Mouse (Mus musculus): ENCODE data around the gene Chic2. TPM values are rescaled to one million over a fixed set of nuclear protein-coding genes. Genes with fewer than 3 reads are reported as not detected.

Chic2 gene
- polyA plus RNA-seq, 1 experiment from 2014 or later = 30.3 TPM

DNA sequence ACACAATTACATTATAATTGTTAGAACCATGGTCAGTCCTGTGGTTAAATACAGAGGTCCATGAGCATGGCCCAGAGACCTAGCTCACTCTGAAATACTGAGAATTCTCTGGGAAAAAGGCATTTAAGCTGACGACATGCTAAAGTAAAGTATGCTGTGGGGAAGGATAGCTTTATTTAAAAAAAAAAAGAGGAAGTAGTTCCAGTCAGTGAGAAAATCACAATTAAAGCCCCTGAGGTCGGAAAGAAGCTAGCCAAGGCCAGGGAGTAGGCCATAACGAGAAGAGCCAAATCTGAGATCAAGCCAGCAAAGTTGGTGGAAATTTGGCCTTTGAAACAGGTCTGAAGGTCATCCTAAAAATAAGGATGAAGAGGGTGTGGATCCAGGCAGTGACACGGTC, 6.5 kb upstream of the Chic2 start:
- no peaks in the 10 kb centered on the region for H3K36me3 ChIP-seq (replicated peaks)
- no peak overlapping the region for H3K4me2 ChIP-seq
- no peak overlapping the region for H3K27ac ChIP-seq
- peaks cover 27% of the 10 kb centered on the region for H3K27me3 ChIP-seq (replicated peaks)
- no peaks in the 10 kb centered on the region for H3K4me1 ChIP-seq
- WGBS = 71% methylated on average over 4 of the region's 4 CpGs
- H3K9ac ChIP-seq = no peak overlapping the region
- ATAC-seq (replicated peaks) = no peak
- no peak overlapping the region for H3K4me3 ChIP-seq
- no peaks in the 10 kb centered on the region for H3K9me3 ChIP-seq

DNA sequence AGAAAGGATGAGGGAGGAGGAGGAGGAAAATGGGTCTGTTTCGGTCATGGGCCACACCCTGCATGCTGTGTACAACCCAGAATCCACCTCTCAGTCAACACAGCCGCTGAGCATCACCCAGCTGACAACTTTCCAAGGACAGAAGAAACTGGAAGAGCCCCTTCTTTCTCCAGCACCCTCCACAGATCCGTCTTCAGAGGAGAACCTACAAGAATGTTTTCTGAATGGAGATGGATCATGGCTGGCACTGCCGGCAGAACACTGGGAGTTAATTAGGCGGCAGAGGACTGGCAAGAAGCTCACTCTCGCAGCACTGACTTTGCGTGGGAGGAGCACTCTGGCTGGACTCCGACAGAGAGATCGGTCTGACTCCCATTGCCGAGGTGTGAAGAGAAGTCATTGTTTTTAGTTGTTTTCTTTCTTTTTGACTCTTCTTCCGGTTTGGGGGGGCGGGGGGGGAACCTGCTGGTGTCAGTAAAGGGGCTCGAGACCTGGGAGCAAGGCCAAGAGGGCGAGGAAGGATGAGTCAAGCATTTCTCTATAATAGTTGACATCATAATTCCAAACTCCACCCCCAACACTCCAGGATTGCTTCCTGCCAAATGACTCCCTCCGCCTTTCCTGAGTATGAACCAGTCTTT, 2.2 kb upstream of the Chic2 start:
- 53% methylated on average over 15 of the region's 15 CpGs for WGBS
- Histone ChIP-seq H3K36me3 (replicated peaks) (no peaks in the 10 kb centered on the region), H3K4me2 (no peak overlapping the region), H3K9ac (no peak overlapping the region), H3K27ac (no peak overlapping the region), H3K4me3 (no peak overlapping the region), H3K9me3 (no peaks in the 10 kb centered on the region), H3K27me3 (replicated peaks) (peaks cover 16% of the 10 kb centered on the region; the same call in 1 of the 2 replicates), H3K4me1 (peaks cover 18% of the 10 kb centered on the region)
- no peak for ATAC-seq (replicated peaks)

DNA sequence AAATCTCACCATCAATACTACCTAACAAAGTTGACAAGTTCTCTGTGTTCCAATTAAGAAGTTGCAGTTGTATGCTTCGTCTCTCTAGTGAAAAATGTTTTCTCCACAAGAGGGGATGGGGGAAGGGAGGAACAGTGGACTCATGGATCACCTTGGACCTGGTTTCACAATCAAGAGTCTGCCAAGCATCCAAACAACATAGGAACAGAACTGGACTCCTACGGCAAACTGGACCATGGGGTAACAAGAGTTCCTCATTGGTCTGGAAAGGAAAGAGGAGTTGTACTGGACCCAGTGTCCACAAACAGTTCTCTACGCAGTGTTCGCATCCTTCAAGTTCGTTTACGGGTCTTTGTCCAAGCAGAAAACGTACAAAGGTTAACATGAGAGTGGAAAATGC, 797 bp upstream of the Chic2 start:
- H3K9me3 ChIP-seq = no peaks in the 10 kb centered on the region
- H3K27ac ChIP-seq = no peak overlapping the region
- no peak overlapping the region for H3K4me2 ChIP-seq
- no peaks in the 10 kb centered on the region for H3K36me3 ChIP-seq (replicated peaks)
- no peak for ATAC-seq (replicated peaks)
- peaks cover 16% of the 10 kb centered on the region; the same call in 1 of the 2 replicates for H3K27me3 ChIP-seq (replicated peaks)
- 89% methylated on average over 7 of the region's 7 CpGs for WGBS
- H3K4me1 ChIP-seq = peaks cover 18% of the 10 kb centered on the region
- no peak overlapping the region for H3K4me3 ChIP-seq
- H3K9ac ChIP-seq = no peak overlapping the region

DNA sequence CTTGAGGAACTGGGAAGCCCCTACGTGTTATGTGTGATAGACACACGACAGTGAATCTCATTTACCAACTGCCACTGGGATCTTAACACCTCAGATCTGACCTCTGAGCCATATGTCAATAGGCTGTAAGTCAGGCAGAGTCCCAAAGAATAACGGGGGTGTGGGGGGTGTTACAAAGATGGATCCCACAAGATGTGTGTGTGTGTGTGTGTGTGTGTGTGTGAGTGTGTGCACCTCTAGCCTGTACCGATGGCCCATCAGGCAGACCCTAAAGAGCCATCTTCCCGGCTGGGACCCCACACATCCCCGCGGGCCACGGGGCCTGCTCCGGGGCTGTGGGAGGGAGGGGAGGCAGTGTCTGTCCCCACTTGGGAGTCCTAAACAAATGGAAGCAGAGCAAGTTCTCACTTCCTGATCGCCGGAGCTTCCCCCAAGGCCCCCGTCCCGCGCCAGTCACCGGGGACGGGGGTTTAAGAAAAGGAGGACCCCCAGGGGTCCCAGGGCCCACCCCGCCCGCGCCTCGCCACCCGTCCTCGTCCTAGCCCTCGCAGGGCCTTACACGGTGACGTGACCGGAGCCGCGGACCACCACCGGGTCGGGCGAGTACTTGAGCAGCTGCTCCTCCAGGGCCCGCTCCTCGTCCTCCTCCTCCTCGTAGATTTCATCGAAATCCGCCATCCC, 813 bp downstream of the Chic2 start:
- H3K27me3 ChIP-seq (replicated peaks) = peaks cover 12% of the 10 kb centered on the region; the same call in 1 of the 2 replicates
- no peaks in the 10 kb centered on the region for H3K36me3 ChIP-seq (replicated peaks)
- WGBS = under 1% methylated on average over 36 of the region's 36 CpGs
- H3K4me2 ChIP-seq = peak overlapping the region; percentile 78
- H3K27ac ChIP-seq = peak overlapping the region; percentile 85
- H3K4me3 ChIP-seq = peak overlapping the region; percentile 80
- H3K9ac ChIP-seq = peak overlapping the region; percentile 90
- H3K9me3 ChIP-seq = no peaks in the 10 kb centered on the region
- ATAC-seq (replicated peaks) = peak; percentile 88
- H3K4me1 ChIP-seq = peaks cover 18% of the 10 kb centered on the region

DNA sequence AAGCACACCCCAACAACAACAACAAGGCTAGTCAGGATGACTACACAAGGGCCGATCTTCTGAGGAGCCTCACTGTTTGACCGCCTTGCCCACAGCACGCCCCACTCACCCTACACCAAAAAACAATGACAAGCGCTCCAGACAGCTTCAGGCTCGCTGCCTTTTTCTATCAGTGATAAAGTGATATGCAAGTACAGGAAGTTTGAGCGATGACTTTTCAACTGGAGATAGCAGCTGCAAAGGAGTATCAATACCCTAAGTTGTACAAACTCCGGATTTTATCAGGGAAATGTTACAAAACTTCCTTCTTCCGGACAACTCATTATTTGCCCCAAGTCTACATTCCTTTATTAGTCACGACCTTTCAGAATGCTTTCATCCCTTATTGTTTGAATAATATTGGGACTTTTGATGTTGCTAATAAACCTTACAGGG, 1.5 kb downstream of the Chic2 start:
- Histone ChIP-seq H3K27ac (no peak overlapping the region), H3K27me3 (replicated peaks) (peaks cover 6% of the 10 kb centered on the region; the same call in 1 of the 2 replicates), H3K9ac (peak overlapping the region; percentile 90), H3K4me3 (peak overlapping the region; percentile 80), H3K36me3 (replicated peaks) (no peaks in the 10 kb centered on the region), H3K4me1 (peaks cover 18% of the 10 kb centered on the region), H3K4me2 (peak overlapping the region; percentile 78), H3K9me3 (no peaks in the 10 kb centered on the region)
- ATAC-seq (replicated peaks) = no peak
- 53% methylated on average over 9 of the region's 9 CpGs for WGBS

DNA sequence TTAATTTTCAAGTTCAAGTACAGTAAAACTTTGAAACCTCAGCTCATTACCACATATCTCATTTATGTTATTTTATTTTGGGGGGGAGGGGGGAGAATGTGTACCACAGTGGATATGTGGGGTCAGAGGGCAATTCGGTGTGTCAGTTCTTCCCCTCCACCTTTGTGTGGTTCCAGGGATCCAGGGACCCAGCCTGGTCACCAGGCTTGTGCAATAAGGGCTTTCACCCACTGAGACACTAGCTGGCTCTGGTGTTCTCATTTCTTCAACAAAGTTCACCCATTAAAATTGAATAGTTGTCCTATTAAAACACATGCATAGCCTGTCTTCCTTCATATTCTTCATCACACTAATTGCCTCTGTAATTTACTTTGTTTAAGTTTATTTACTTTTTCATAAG, 5.3 kb downstream of the Chic2 start:
- no peak overlapping the region for H3K27ac ChIP-seq
- H3K9ac ChIP-seq = no peak overlapping the region
- peaks cover 18% of the 10 kb centered on the region for H3K4me1 ChIP-seq
- WGBS = 86% methylated on average over 1 of the region's 1 CpGs
- no peak for ATAC-seq (replicated peaks)
- no peak overlapping the region for H3K4me2 ChIP-seq
- H3K9me3 ChIP-seq = no peaks in the 10 kb centered on the region
- no peaks in the 10 kb centered on the region for H3K27me3 ChIP-seq (replicated peaks)
- H3K36me3 ChIP-seq (replicated peaks) = no peaks in the 10 kb centered on the region
- no peak overlapping the region for H3K4me3 ChIP-seq

DNA sequence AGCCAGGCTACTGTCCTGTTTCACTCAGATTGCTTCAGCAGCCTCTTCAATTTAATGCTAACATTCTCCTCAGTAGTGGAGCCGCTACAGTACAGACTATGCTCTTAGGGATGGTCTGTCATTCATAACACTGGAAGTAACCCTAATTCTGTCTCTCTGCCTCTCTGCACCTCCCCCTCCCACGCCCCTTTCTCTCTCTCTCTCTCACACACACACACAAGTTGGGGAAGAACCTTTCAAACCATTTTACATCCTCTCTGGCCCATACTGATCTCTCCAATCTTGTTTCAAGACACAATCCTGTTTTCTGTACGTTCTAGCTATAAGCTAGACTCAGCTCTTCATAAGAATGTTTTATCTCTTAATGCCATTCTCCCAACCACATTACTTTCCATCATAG, 9.1 kb downstream of the Chic2 start:
- WGBS = 86% methylated on average over 3 of the region's 3 CpGs
- Histone ChIP-seq H3K27ac (no peak overlapping the region), H3K4me1 (no peaks in the 10 kb centered on the region; the same call in 1 of the 2 replicates), H3K9me3 (no peaks in the 10 kb centered on the region), H3K27me3 (replicated peaks) (no peaks in the 10 kb centered on the region), H3K4me2 (no peak overlapping the region), H3K9ac (no peak overlapping the region), H3K36me3 (replicated peaks) (no peaks in the 10 kb centered on the region), H3K4me3 (no peak overlapping the region)
- no peak for ATAC-seq (replicated peaks)

DNA sequence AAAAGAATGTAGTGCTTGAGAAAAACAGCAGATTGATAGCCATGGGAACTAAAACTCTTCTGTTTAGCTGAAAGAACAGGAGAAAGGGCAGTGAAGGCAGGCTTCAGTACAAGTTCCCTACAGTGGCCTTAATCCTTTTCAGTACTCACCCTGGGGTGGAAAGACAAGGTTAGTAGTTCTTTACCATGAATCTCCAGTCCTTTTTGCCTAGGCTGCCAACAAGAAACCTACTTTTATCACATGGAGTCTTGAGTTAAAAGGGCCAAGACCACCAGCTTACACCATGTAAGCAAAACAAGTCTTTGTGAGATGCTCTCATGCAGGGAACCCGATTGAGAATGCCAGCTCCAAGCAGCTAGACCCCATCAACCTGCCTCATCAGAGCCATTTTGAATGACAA, 29.8 kb downstream of the Chic2 start:
- 39% methylated on average over 1 of the region's 1 CpGs for WGBS
- peaks cover 8% of the 10 kb centered on the region for H3K4me1 ChIP-seq
- H3K27ac ChIP-seq = no peak overlapping the region
- H3K4me3 ChIP-seq = no peak overlapping the region
- no peak overlapping the region for H3K4me2 ChIP-seq
- ATAC-seq (replicated peaks) = no peak
- H3K9me3 ChIP-seq = no peaks in the 10 kb centered on the region
- H3K9ac ChIP-seq = no peak overlapping the region
- H3K27me3 ChIP-seq (replicated peaks) = peaks cover 38% of the 10 kb centered on the region
- H3K36me3 ChIP-seq (replicated peaks) = no peaks in the 10 kb centered on the region

DNA sequence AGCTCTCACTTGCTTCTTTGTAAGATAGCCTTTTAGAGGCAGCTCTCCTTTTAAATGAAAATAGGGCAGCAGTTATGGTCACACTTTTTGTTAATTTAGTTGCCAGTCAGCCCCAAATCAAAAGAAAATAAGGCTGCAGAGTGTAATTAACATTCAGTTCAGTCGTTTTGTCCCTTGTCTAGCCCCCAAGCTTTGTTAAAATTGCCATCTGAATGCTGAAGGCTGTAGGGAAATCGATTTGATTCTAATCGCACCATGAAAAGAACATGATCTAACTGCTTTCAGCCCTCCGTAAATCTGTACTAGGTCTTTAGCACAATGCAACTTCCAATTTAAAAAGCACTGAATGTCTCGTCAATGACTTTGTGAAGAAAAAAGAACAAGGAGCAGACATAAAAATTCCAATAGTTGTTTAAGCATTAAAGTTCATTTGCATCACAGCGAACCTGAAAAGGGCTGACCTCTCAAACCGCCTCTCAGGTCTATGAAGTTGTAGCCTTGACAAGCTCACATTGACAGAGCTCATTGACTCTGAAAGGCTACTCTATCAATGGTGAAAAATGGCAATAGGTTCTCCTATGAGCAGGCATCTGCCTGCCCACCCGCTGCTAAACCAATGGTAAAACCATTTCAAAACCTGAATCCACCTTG, 31.7 kb downstream of the Chic2 start:
- peaks cover 8% of the 10 kb centered on the region for H3K4me1 ChIP-seq
- no peak overlapping the region for H3K4me3 ChIP-seq
- 0 out of 2 replicates have a peak, but pooled peaks cover 4% of the 10 kb centered on the region for H3K36me3 ChIP-seq (replicated peaks)
- H3K9me3 ChIP-seq = no peaks in the 10 kb centered on the region
- 0 out of 2 replicates have a peak overlapping the region, but pooled peaks have one; percentile 3 for H3K4me2 ChIP-seq
- no peak overlapping the region for H3K9ac ChIP-seq
- no peak overlapping the region for H3K27ac ChIP-seq
- no peak for ATAC-seq (replicated peaks)
- peaks cover 35% of the 10 kb centered on the region for H3K27me3 ChIP-seq (replicated peaks)
- 16% methylated on average over 8 of the region's 8 CpGs for WGBS

DNA sequence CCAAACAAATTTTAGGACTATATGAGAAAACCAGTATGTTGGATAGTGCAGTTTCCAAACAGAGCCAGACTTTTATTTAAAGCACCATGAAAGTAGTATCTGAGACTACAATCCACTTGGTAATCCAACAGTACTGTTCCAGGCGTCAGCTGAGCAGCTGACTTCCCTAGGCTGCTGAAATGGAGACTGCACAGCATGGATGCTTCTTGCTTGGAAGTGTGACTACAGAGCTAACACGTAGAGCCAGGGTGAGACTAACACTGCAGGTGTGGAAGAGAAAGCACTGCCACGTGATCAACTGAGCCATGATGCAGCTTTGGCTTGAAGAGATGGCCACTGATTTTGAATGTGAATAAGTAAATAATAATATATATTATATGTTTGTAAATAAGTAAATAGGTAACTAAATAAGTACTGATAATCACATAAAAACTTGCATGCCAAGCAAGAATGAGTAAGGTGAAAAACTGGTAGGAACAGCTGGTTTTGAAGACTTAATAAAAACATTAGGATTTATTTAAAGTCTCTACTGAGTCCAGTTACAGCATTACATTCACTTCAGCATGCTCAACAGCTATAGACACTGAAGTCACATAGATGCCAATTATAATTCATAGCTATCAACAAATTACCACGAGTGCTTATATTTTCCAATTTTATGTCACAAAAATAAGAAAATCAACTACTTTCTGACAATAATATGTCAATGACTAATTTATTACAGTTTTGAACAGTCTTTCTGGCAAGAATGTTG, 32.4 kb downstream of the Chic2 start:
- Histone ChIP-seq H3K9ac (no peak overlapping the region), H3K27ac (no peak overlapping the region), H3K9me3 (no peaks in the 10 kb centered on the region), H3K4me1 (peaks cover 8% of the 10 kb centered on the region), H3K27me3 (replicated peaks) (peaks cover 37% of the 10 kb centered on the region), H3K4me2 (no peak overlapping the region), H3K36me3 (replicated peaks) (0 out of 2 replicates have a peak, but pooled peaks cover 4% of the 10 kb centered on the region), H3K4me3 (no peak overlapping the region)
- WGBS = 38% methylated on average over 4 of the region's 4 CpGs
- no peak; the same call in 1 of the 2 replicates for ATAC-seq (replicated peaks)

DNA sequence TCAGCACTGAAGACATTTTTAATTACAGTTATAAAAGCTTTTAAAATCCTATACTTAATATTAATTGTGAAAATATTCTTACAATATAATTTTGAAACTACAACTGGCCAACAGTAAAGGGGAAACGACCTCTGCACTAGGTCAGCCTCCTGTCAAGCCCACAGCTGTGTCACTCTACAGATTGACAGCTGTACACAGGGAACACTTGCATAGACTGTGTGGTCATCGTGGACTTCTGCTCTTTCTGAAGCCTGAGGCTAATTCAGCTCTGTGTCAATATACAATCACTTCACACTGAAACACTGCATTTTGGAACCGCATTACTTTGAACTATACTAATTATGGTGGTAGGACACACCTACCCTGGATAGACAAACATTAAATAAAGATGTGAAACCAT, 39.8 kb downstream of the Chic2 start:
- ATAC-seq (replicated peaks) = no peak
- Histone ChIP-seq H3K4me1 (no peaks in the 10 kb centered on the region), H3K4me3 (no peak overlapping the region), H3K9me3 (no peaks in the 10 kb centered on the region), H3K9ac (no peak overlapping the region), H3K36me3 (replicated peaks) (peaks cover 12% of the 10 kb centered on the region), H3K4me2 (no peak overlapping the region), H3K27ac (no peak overlapping the region), H3K27me3 (replicated peaks) (peaks cover 63% of the 10 kb centered on the region)
- WGBS = 68% methylated on average over 3 of the region's 3 CpGs

DNA sequence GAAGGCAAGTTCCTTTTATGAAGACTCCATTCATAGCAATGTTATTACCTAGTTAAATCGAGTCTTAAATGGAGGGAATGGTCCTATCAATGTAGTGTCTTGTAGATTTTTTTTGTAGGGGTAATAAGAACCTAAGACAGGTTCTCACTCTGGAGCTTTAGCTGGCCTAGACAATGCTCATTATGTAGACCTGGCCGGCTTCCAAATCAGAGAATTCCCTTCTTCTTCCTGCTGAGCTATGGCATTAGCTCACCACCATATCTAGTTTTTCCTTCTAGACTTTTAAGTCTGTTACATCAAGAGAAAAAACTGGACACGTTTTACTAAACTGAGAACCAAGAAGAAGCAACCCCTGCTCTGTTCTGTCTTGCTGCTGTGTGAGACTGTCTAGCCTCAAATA, 42.5 kb downstream of the Chic2 start:
- H3K9ac ChIP-seq = no peak overlapping the region
- H3K4me3 ChIP-seq = no peak overlapping the region
- H3K27me3 ChIP-seq (replicated peaks) = peaks cover 63% of the 10 kb centered on the region
- no peak for ATAC-seq (replicated peaks)
- H3K4me2 ChIP-seq = no peak overlapping the region
- H3K27ac ChIP-seq = no peak overlapping the region
- H3K36me3 ChIP-seq (replicated peaks) = peaks cover 8% of the 10 kb centered on the region
- H3K4me1 ChIP-seq = no peaks in the 10 kb centered on the region
- H3K9me3 ChIP-seq = no peaks in the 10 kb centered on the region
- 84% methylated on average over 3 of the region's 3 CpGs for WGBS

Data from midbrain, embryonic 15.5 days (tissue).